Mouse (Mus musculus) C2C12 (cell line): ENCODE measurements around the gene Ugt1a5.

Source experiments
- CTCF ChIP-seq: IDR thresholded peaks from one replicate; pipeline ENCODE4 v1.5.1; 2011; ENCODE audit not compliant: control insufficient read depth, insufficient read depth, insufficient read length
- MYOD1 ChIP-seq: IDR thresholded peaks from one replicate; pipeline ENCODE4 v1.6.1; 2011; ENCODE audit warnings: low read depth; ENCODE audit not compliant: control insufficient read depth, insufficient read length

DNA sequence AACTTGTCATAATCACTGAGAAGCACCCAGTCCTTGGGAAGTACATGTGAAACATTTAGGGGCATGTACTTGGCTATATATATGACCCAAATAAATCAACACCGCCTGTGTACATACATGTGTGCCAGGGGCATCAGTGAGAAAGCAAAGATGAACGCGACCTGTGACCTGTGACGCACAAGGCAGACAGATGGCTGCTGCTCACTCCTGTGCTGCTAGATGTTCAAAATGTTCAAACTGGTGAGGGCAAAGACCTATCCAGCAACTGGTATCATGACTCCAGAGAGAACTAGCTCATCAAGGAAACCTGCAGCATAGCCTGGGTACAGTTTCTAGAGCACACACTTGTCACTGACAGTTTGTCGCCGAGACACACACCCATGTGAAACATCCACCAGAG is 101.7 kb downstream of the Ugt1a5 start:
- TF ChIP-seq CTCF (no peak), MYOD1 (no peak)
